Mouse (Mus musculus): ENCODE results near the gene Asah2. TPM values are rescaled to one million over a fixed set of nuclear protein-coding genes. Genes with fewer than 3 reads are reported as not detected.
"Not testable (repeated sequence)": the region's sequence is repeated elsewhere in the genome, so short reads cannot be mapped to it uniquely, and the experiment has no call there.

Gene Asah2
- polyA plus RNA-seq, 1 experiment: 1.7 TPM

GRCm38 (mm10) chr19:32102294-32102975 lies 5.6 kb downstream of the Asah2 start:
- TF ChIP-seq POLR2A (IDR thresholded peaks at IDR 0.05; ENCODE audit: control insufficient read depth, low read depth, low read length): no peak
- TF ChIP-seq CTCF (IDR thresholded peaks at IDR 0.05; ENCODE audit: control insufficient read depth, insufficient read depth, insufficient replicate concordance, low read depth, low read length): no peak
- Histone ChIP-seq H3K4me1 (ENCODE audit: control insufficient read depth, insufficient read depth, low read length) (no peaks in the 10 kb centered on the region), H3K36me3 (ENCODE audit: control insufficient read depth, insufficient read depth, low read length) (no peaks in the 10 kb centered on the region), H3K4me3 (ENCODE audit: control insufficient read depth, low read depth, low read length) (no peak overlapping the region), H3K27ac (ENCODE audit: control insufficient read depth, insufficient read depth, low read depth, low read length) (no peak overlapping the region), H3K27me3 (ENCODE audit: control insufficient read depth, insufficient read depth, low read length) (no peaks in the 10 kb centered on the region)

GRCm38 (mm10) chr19:32098582-32098981 lies 9.4 kb downstream of the Asah2 start:
- TF ChIP-seq CTCF (IDR thresholded peaks at IDR 0.05; ENCODE audit: control insufficient read depth, insufficient read depth, insufficient replicate concordance, low read depth, low read length) (no peak), POLR2A (IDR thresholded peaks at IDR 0.05; ENCODE audit: control insufficient read depth, low read depth, low read length) (no peak)
- Histone ChIP-seq H3K27ac (ENCODE audit: control insufficient read depth, insufficient read depth, low read depth, low read length) (no peak overlapping the region), H3K27me3 (ENCODE audit: control insufficient read depth, insufficient read depth, low read length) (no peaks in the 10 kb centered on the region), H3K4me1 (ENCODE audit: control insufficient read depth, insufficient read depth, low read length) (no peaks in the 10 kb centered on the region), H3K36me3 (ENCODE audit: control insufficient read depth, insufficient read depth, low read length) (no peaks in the 10 kb centered on the region), H3K4me3 (ENCODE audit: control insufficient read depth, low read depth, low read length) (no peak overlapping the region)

- Histone ChIP-seq H3K4me3 (ENCODE audit: control insufficient read depth, low read depth, low read length) (no peak overlapping the region), H3K4me1 (ENCODE audit: control insufficient read depth, insufficient read depth, low read length) (no peaks in the 10 kb centered on the region)
- TF ChIP-seq POLR2A (IDR thresholded peaks at IDR 0.05; ENCODE audit: control insufficient read depth, low read depth, low read length) (no peak), CTCF (IDR thresholded peaks at IDR 0.05; ENCODE audit: control insufficient read depth, insufficient read depth, insufficient replicate concordance, low read depth, low read length) (no peak)
These were observed 15.7 kb downstream of the Asah2 start for GRCm38 (mm10) chr19:32092358-32092757.

GRCm38 (mm10) chr19:32090804-32091203 lies 17.2 kb downstream of the Asah2 start:
- Histone ChIP-seq H3K4me1 (ENCODE audit: control insufficient read depth, insufficient read depth, low read length) (no peaks in the 10 kb centered on the region), H3K4me3 (ENCODE audit: control insufficient read depth, low read depth, low read length) (no peak overlapping the region), H3K27me3 (ENCODE audit: control insufficient read depth, insufficient read depth, low read length) (no peaks in the 10 kb centered on the region), H3K27ac (ENCODE audit: control insufficient read depth, insufficient read depth, low read depth, low read length) (no peak overlapping the region), H3K36me3 (ENCODE audit: control insufficient read depth, insufficient read depth, low read length) (no peaks in the 10 kb centered on the region)
- TF ChIP-seq POLR2A (IDR thresholded peaks at IDR 0.05; ENCODE audit: control insufficient read depth, low read depth, low read length) (no peak), CTCF (IDR thresholded peaks at IDR 0.05; ENCODE audit: control insufficient read depth, insufficient read depth, insufficient replicate concordance, low read depth, low read length) (no peak)

More at GRCm38 (mm10) chr19:32092358-32092757, 15.7 kb downstream of the Asah2 start:
- no peak overlapping the region for H3K27ac ChIP-seq (ENCODE audit: control insufficient read depth, insufficient read depth, low read depth, low read length)
- no peaks in the 10 kb centered on the region for H3K27me3 ChIP-seq (ENCODE audit: control insufficient read depth, insufficient read depth, low read length)
- H3K36me3 ChIP-seq (ENCODE audit: control insufficient read depth, insufficient read depth, low read length): no peaks in the 10 kb centered on the region

- H3K4me3 ChIP-seq (ENCODE audit: control insufficient read depth, low read depth, low read length): no peak overlapping the region
- H3K36me3 ChIP-seq (ENCODE audit: control insufficient read depth, insufficient read depth, low read length): no peaks in the 10 kb centered on the region
- H3K27ac ChIP-seq (ENCODE audit: control insufficient read depth, insufficient read depth, low read depth, low read length): no peak overlapping the region
- no peaks in the 10 kb centered on the region for H3K4me1 ChIP-seq (ENCODE audit: control insufficient read depth, insufficient read depth, low read length)
- TF ChIP-seq CTCF (IDR thresholded peaks at IDR 0.05; ENCODE audit: control insufficient read depth, insufficient read depth, insufficient replicate concordance, low read depth, low read length) (no peak), POLR2A (IDR thresholded peaks at IDR 0.05; ENCODE audit: control insufficient read depth, low read depth, low read length) (no peak)
- no peaks in the 10 kb centered on the region for H3K27me3 ChIP-seq (ENCODE audit: control insufficient read depth, insufficient read depth, low read length)
These were observed 19.4 kb downstream of the Asah2 start for GRCm38 (mm10) chr19:32088570-32088969.

GRCm38 (mm10) chr19:32087736-32088470 lies 20.1 kb downstream of the Asah2 start:
- no peak for TF ChIP-seq POLR2A (IDR thresholded peaks at IDR 0.05; ENCODE audit: control insufficient read depth, low read depth, low read length)
- TF ChIP-seq CTCF (IDR thresholded peaks at IDR 0.05; ENCODE audit: control insufficient read depth, insufficient read depth, insufficient replicate concordance, low read depth, low read length): no peak
- no peak overlapping the region for H3K27ac ChIP-seq (ENCODE audit: control insufficient read depth, insufficient read depth, low read depth, low read length)

GRCm38 (mm10) chr19:32084813-32085212 lies 23.2 kb downstream of the Asah2 start:
- H3K27me3 ChIP-seq (ENCODE audit: control insufficient read depth, insufficient read depth, low read length); H3K27ac ChIP-seq (ENCODE audit: control insufficient read depth, insufficient read depth, low read depth, low read length); H3K36me3 ChIP-seq (ENCODE audit: control insufficient read depth, insufficient read depth, low read length); H3K4me3 ChIP-seq (ENCODE audit: control insufficient read depth, low read depth, low read length); H3K4me1 ChIP-seq (ENCODE audit: control insufficient read depth, insufficient read depth, low read length): not testable (repeated sequence)

More at GRCm38 (mm10) chr19:32087736-32088470, 20.1 kb downstream of the Asah2 start:
- no peaks in the 10 kb centered on the region for H3K36me3 ChIP-seq (ENCODE audit: control insufficient read depth, insufficient read depth, low read length)
- H3K27me3 ChIP-seq (ENCODE audit: control insufficient read depth, insufficient read depth, low read length): no peaks in the 10 kb centered on the region
- no peaks in the 10 kb centered on the region for H3K4me1 ChIP-seq (ENCODE audit: control insufficient read depth, insufficient read depth, low read length)
- no peak overlapping the region for H3K4me3 ChIP-seq (ENCODE audit: control insufficient read depth, low read depth, low read length)

Measured in testis, adult 2 months (tissue).